15 mouse cellular contexts compared by ENCODE assay signal in the genomic region with DNA sequence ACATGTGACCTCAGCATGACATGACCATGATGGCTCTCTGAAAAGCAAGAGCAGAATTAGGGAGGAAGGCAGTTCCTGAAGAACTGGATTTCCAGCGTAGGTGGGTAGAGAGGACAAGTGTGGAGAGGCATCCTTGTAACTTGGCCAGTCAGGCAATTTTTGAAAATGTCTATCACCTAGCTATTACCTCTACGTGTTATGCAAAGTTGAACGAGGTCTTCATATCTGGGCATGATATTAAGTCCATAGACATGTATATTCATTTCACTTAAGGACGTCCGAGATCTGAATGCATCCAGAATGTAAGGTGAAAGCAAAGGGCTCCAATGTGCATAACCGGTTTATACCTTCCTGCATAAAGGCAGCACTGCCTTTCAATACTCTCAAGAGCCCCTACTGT. TPM values are rescaled to one million over a fixed set of nuclear protein-coding genes. Genes with fewer than 3 reads are reported as not detected.
DNase-seq lines count a peak whose midpoint lies in the region; ATAC-seq and TF ChIP-seq lines count a peak whose summit lies in the region.
"Had no signal": no experiment of that assay in that cellular context is flagged by ENCODE, and none has a peak within 500 bp of the region (broad histone marks: within the 10 kb centered on the region; RNA-seq: fewer than 3 reads in every experiment).

No protein-coding gene starts in this region.

- TF ChIP-seq POLR2A in kidney, adult 2 months (IDR thresholded peaks at IDR 0.05; ENCODE audit: low read depth, low read length): no peak
- TF ChIP-seq POLR2A in brain, embryonic 14.5 days (IDR thresholded peaks at IDR 0.05; ENCODE audit: borderline replicate concordance, extremely low read depth, insufficient read depth, insufficient read length, poor library complexity, severe bottlenecking): no peak

- no peaks in the 10 kb centered on the region for H3K4me1 ChIP-seq in kidney, adult 2 months (ENCODE audit: control insufficient read depth, insufficient read depth, low read length)
- H3K4me1 ChIP-seq in intestine, postnatal 0 days (replicated peaks; ENCODE audit: control insufficient read depth, insufficient read depth, low read length): no peaks in the 10 kb centered on the region
- H3K4me1 ChIP-seq in midbrain, embryonic 14.5 days (ENCODE audit: control insufficient read depth, insufficient read depth, low read length): peaks cover 16% of the 10 kb centered on the region; the same call in 1 of the 2 replicates

- 12% methylated on average over 6 of the region's 6 CpGs for WGBS in kidney, adult 2 months
- WGBS in intestine, postnatal 0 days: 6% methylated on average over 6 of the region's 6 CpGs
- WGBS in midbrain, embryonic 14.5 days: 9% methylated on average over 6 of the region's 6 CpGs

- H3K4me3 ChIP-seq in kidney, adult 2 months (ENCODE audit: insufficient read depth, low read depth, low read length): no peak overlapping the region
- H3K4me3 ChIP-seq in intestine, postnatal 0 days (ENCODE audit: low read depth, low read length): peak overlapping the region; percentile 70
- H3K4me3 ChIP-seq in midbrain, embryonic 14.5 days (replicated peaks; ENCODE audit: low read depth, low read length): 0 out of 2 replicates have a peak overlapping the region, but pooled peaks have one; percentile 7
- H3K4me3 ChIP-seq: left cerebral cortex, adult 2 months had no signal

- TF ChIP-seq CTCF in kidney, adult 2 months (conservative IDR thresholded peaks at IDR 0.05; ENCODE audit: insufficient read depth, insufficient read length, low read depth, low read length): no peak
- TF ChIP-seq CTCF in brain, embryonic 14.5 days (IDR thresholded peaks at IDR 0.05; ENCODE audit: borderline replicate concordance, extremely low read depth, insufficient read depth, insufficient read length): no peak
- no peak for TF ChIP-seq CTCF in intestine, postnatal 0 days (IDR thresholded peaks at IDR 0.05; ENCODE audit: low read depth)

- no peak overlapping the region for H3K27ac ChIP-seq in kidney, adult 2 months (ENCODE audit: insufficient read depth, low read depth, low read length)
- H3K27ac ChIP-seq in intestine, postnatal 0 days (ENCODE audit: low read depth, low read length): no peak overlapping the region
- no peak overlapping the region for H3K27ac ChIP-seq in midbrain, embryonic 14.5 days (replicated peaks; ENCODE audit: low read depth, low read length)
- H3K27ac ChIP-seq: embryonic facial prominence, embryonic 10.5 days; left cerebral cortex, adult 2 months had no signal

- H3K9me3 ChIP-seq in intestine, postnatal 0 days (ENCODE audit: control insufficient read depth): no peaks in the 10 kb centered on the region
- no peaks in the 10 kb centered on the region for H3K9me3 ChIP-seq in midbrain, embryonic 14.5 days (ENCODE audit: control insufficient read depth, low read length)
- H3K9me3 ChIP-seq: embryonic facial prominence, embryonic 10.5 days had no signal

- H3K27me3 ChIP-seq in kidney, adult 2 months (replicated peaks; ENCODE audit: control insufficient read depth, insufficient read depth, low read length): peaks cover 27% of the 10 kb centered on the region
- peaks cover 38% of the 10 kb centered on the region for H3K27me3 ChIP-seq in intestine, postnatal 0 days (replicated peaks; ENCODE audit: control insufficient read depth, insufficient read depth, low read length)
- H3K27me3 ChIP-seq in midbrain, embryonic 14.5 days (ENCODE audit: control insufficient read depth, insufficient read depth, low read length): peaks cover 81% of the 10 kb centered on the region

- H3K4me2 ChIP-seq in intestine, postnatal 0 days (replicated peaks; ENCODE audit: low read depth): peak overlapping the region; percentile 84
- H3K4me2 ChIP-seq in midbrain, embryonic 14.5 days (ENCODE audit: low read length): peak overlapping the region; percentile 0; the same call in 1 of the 2 replicates

- ATAC-seq in intestine, postnatal 0 days: no peak
- no peak for ATAC-seq in midbrain, embryonic 14.5 days (ENCODE audit: low FRiP score, low TSS enrichment)
- no peak for ATAC-seq in cerebellum, adult (ENCODE audit: insufficient number of reproducible peaks, low FRiP score, low TSS enrichment)

- no peak overlapping the region for H3K9ac ChIP-seq in intestine, postnatal 0 days (ENCODE audit: low read depth, low read length)
- no peak overlapping the region for H3K9ac ChIP-seq in midbrain, embryonic 14.5 days (replicated peaks; ENCODE audit: low read length)

- no peaks in the 10 kb centered on the region for H3K36me3 ChIP-seq in kidney, adult 2 months (ENCODE audit: control insufficient read depth, insufficient read depth, low read length)
- H3K36me3 ChIP-seq in intestine, postnatal 0 days (ENCODE audit: control insufficient read depth, insufficient read depth): no peaks in the 10 kb centered on the region; the same call in 1 of the 2 replicates
- no peaks in the 10 kb centered on the region for H3K36me3 ChIP-seq in midbrain, embryonic 14.5 days (ENCODE audit: control insufficient read depth, insufficient read depth, low read length)
- H3K36me3 ChIP-seq: embryonic facial prominence, embryonic 10.5 days had no signal

- peak; percentile 9 for DNase-seq in kidney, adult 9 months
- no peak for DNase-seq in kidney, adult 2 months
- peak; percentile 55 for DNase-seq in brain, embryonic 14.5 days (ENCODE audit: low read depth)
- peak; percentile 57 for DNase-seq in midbrain, embryonic 14.5 days
- DNase-seq in kidney, postnatal 4 days: no peak
- DNase-seq in testis, postnatal 10 days (ENCODE audit: low spot score): no peak
- DNase-seq: adrenal gland, adult 8-10 months; cerebellum, adult 9-10 months; heart, postnatal 36 days; kidney, postnatal 25 days; thymus, postnatal 14 days had no signal

RNA-seq across cellular contexts. Expression of a gene that starts 5.6 kb away (rescaled TPM):
- polyA plus RNA-seq in kidney, adult 2 months (2012; rRNA removed): 0.67 and 0.98 TPM in 2 replicates
- polyA plus RNA-seq in brain, embryonic 14.5 days (2012; rRNA removed): 4.5 and 7.7 TPM in 2 replicates
- 3.7 and 4.0 TPM in 2 replicates for polyA plus RNA-seq in intestine, postnatal 0 days (2015; fragmentation: Nextera tagmentation; extraction: Ambion mirVana)
- 2.4 and 3.1 TPM in 2 replicates for polyA plus RNA-seq in midbrain, embryonic 14.5 days (2014; fragmentation: Nextera tagmentation; extraction: Ambion mirVana)

RNA-seq across cellular contexts. Expression of a gene that starts 22.8 kb away (rescaled TPM):
- polyA plus RNA-seq in kidney, adult 2 months (2012; rRNA removed): 0.02 and 0.15 TPM in 2 replicates
- polyA plus RNA-seq in brain, embryonic 14.5 days (2012; rRNA removed): 0.73 and 1.2 TPM in 2 replicates
- polyA plus RNA-seq in intestine, postnatal 0 days (2015; fragmentation: Nextera tagmentation; extraction: Ambion mirVana): 0.20 and 0.43 TPM in 2 replicates
- polyA plus RNA-seq in midbrain, embryonic 14.5 days (2014; fragmentation: Nextera tagmentation; extraction: Ambion mirVana): 1.4 and 1.6 TPM in 2 replicates

Comparison
In these comparisons a context has a peak if more than half of its experiments do, and no peak if none do; other contexts are left out.
1. DNase-seq: peak in kidney, adult 9 months (single experiment), brain, embryonic 14.5 days (single experiment) and midbrain, embryonic 14.5 days (single experiment); none in kidney, adult 2 months (single experiment), kidney, postnatal 4 days (0 of 2) and testis, postnatal 10 days (single experiment).